Mouse (Mus musculus): ENCODE results near the gene Ppp6c. TPM values are rescaled to one million over a fixed set of nuclear protein-coding genes. Genes with fewer than 3 reads are reported as not detected.

The Ppp6c gene
- polyA plus RNA-seq, 1 experiment from 2014 or later: 79.8 TPM

DNA sequence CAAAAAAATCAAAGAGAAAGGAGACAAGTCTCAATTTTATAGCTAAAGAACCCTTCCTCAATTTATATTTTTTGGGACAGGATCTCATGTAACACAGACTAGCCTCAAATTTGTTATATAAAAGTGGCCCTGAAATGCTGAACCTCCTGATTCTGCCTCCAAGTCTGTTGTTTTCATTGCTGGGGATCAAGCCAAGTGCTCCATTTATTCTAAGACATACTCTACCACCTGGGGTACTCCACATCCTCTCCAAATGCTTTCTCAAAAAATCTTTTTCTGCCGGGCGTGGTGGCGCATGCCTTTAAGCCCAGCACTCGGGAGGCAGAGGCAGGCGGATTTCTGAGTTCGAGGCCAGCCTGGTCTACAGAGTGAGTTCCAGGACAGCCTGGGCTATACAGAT, 6.2 kb downstream of the Ppp6c start:
- DNase-seq (no peak), ATAC-seq (ENCODE audit: insufficient read depth) (no peak)
- no peak for TF ChIP-seq CTCF (IDR thresholded peaks at IDR 0.05; ENCODE audit: low read depth)
- H3K4me2 ChIP-seq: no peak overlapping the region
- 0 out of 2 replicates have a peak, but pooled peaks cover 10% of the 10 kb centered on the region for H3K4me1 ChIP-seq (ENCODE audit: insufficient read depth)
- 94% methylated on average over 6 of the region's 6 CpGs for WGBS
- no peak overlapping the region for H3K27ac ChIP-seq (ENCODE audit: low read depth)
- H3K9me3 ChIP-seq (ENCODE audit: low read depth, low read length): no peaks in the 10 kb centered on the region
- H3K27me3 ChIP-seq (ENCODE audit: insufficient read depth, low read length): no peaks in the 10 kb centered on the region
- no peak overlapping the region for H3K9ac ChIP-seq
- H3K4me3 ChIP-seq (ENCODE audit: low read depth, low read length): no peak overlapping the region
- H3K36me3 ChIP-seq (ENCODE audit: insufficient read depth): no peaks in the 10 kb centered on the region

GRCm38 (mm10) chr2:39219034-39219433, 7.2 kb downstream of the Ppp6c start:
- Histone ChIP-seq H3K9me3 (ENCODE audit: low read depth, low read length) (no peaks in the 10 kb centered on the region), H3K36me3 (ENCODE audit: insufficient read depth) (no peaks in the 10 kb centered on the region), H3K4me2 (no peak overlapping the region), H3K4me1 (ENCODE audit: insufficient read depth) (0 out of 2 replicates have a peak, but pooled peaks cover 2% of the 10 kb centered on the region), H3K9ac (no peak overlapping the region), H3K27me3 (ENCODE audit: insufficient read depth, low read length) (no peaks in the 10 kb centered on the region), H3K4me3 (ENCODE audit: low read depth, low read length) (no peak overlapping the region), H3K27ac (ENCODE audit: low read depth) (no peak overlapping the region)
- ATAC-seq (ENCODE audit: insufficient read depth) (no peak), DNase-seq (no peak)
- TF ChIP-seq CTCF (IDR thresholded peaks at IDR 0.05; ENCODE audit: low read depth): no peak
- 71% methylated on average over 3 of the region's 3 CpGs for WGBS

GRCm38 (mm10) chr2:39217150-39217549, 9.1 kb downstream of the Ppp6c start:
- Histone ChIP-seq H3K27me3 (ENCODE audit: insufficient read depth, low read length) (no peaks in the 10 kb centered on the region), H3K4me3 (ENCODE audit: low read depth, low read length) (no peak overlapping the region), H3K9me3 (ENCODE audit: low read depth, low read length) (no peaks in the 10 kb centered on the region), H3K4me1 (ENCODE audit: insufficient read depth) (no peaks in the 10 kb centered on the region), H3K36me3 (ENCODE audit: insufficient read depth) (no peaks in the 10 kb centered on the region), H3K4me2 (no peak overlapping the region), H3K9ac (no peak overlapping the region), H3K27ac (ENCODE audit: low read depth) (no peak overlapping the region)
- DNase-seq (no peak), ATAC-seq (ENCODE audit: insufficient read depth) (no peak)
- 95% methylated on average over 4 of the region's 4 CpGs for WGBS
- no peak for TF ChIP-seq CTCF (IDR thresholded peaks at IDR 0.05; ENCODE audit: low read depth)

GRCm38 (mm10) chr2:39210738-39211137, 15.5 kb downstream of the Ppp6c start:
- peaks cover 17% of the 10 kb centered on the region; the same call in 1 of the 2 replicates for H3K36me3 ChIP-seq (ENCODE audit: insufficient read depth)
- ATAC-seq (ENCODE audit: insufficient read depth): no peak
- 83% methylated on average over 4 of the region's 4 CpGs for WGBS
- H3K27ac ChIP-seq (ENCODE audit: low read depth): no peak overlapping the region
- H3K27me3 ChIP-seq (ENCODE audit: insufficient read depth, low read length): no peaks in the 10 kb centered on the region
- DNase-seq: no peak
- H3K4me1 ChIP-seq (ENCODE audit: insufficient read depth): no peaks in the 10 kb centered on the region
- TF ChIP-seq CTCF (IDR thresholded peaks at IDR 0.05; ENCODE audit: low read depth): no peak
- no peak overlapping the region for H3K4me2 ChIP-seq
- H3K9me3 ChIP-seq (ENCODE audit: low read depth, low read length): no peaks in the 10 kb centered on the region
- H3K9ac ChIP-seq: no peak overlapping the region
- H3K4me3 ChIP-seq (ENCODE audit: low read depth, low read length): no peak overlapping the region

DNA sequence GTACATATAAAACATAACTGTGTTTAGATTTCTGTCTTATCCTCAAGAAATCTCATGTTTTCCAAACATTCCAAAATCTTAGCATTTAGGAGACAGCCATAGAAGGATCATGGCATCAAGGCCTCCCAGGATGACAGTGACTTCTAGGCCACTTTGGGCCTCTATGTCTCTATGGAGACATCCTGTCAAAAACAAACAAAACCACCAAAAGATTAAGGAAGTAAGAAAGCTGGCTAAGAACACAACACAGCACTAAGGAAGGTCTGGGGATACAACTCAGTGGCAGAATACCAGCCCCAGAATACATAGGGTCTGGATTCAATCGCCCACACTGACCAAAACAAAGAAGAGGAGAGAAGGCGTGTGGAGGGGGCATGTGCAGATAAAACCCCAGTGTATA, 22.9 kb downstream of the Ppp6c start:
- no peaks in the 10 kb centered on the region for H3K9me3 ChIP-seq (ENCODE audit: low read depth, low read length)
- H3K9ac ChIP-seq: no peak overlapping the region
- H3K4me1 ChIP-seq (ENCODE audit: insufficient read depth): no peaks in the 10 kb centered on the region
- DNase-seq: no peak
- no peak for TF ChIP-seq CTCF (IDR thresholded peaks at IDR 0.05; ENCODE audit: low read depth)
- H3K36me3 ChIP-seq (ENCODE audit: insufficient read depth): peaks cover 32% of the 10 kb centered on the region; the same call in 1 of the 2 replicates
- H3K4me2 ChIP-seq: no peak overlapping the region
- ATAC-seq (ENCODE audit: insufficient read depth): no peak
- no peak overlapping the region for H3K4me3 ChIP-seq (ENCODE audit: low read depth, low read length)
- no peaks in the 10 kb centered on the region for H3K27me3 ChIP-seq (ENCODE audit: insufficient read depth, low read length)
- WGBS: 98% methylated on average over 2 of the region's 2 CpGs
- H3K27ac ChIP-seq (ENCODE audit: low read depth): no peak overlapping the region

DNA sequence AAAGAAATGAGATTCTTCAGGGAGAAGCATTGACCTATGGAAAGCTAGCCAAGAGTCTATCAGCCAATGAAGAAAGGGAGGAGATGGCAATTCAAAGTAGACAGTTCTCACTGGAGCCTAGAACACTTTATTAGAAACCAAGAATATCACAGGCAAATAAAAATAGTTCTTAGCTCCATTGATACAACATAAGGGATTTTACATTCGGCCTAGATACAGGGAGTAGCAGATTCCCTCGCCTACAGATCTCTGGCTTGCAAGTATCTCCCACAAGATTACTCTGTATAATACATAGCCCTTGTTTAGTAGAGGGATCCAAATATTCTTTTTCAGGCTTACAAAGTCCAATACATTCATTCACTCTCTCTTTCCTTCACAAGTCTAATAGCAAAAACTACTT, 31.4 kb downstream of the Ppp6c start:
- H3K27me3 ChIP-seq (ENCODE audit: insufficient read depth, low read length): no peaks in the 10 kb centered on the region
- no peaks in the 10 kb centered on the region for H3K9me3 ChIP-seq (ENCODE audit: low read depth, low read length)
- TF ChIP-seq CTCF (IDR thresholded peaks at IDR 0.05; ENCODE audit: low read depth): no peak
- no peak overlapping the region for H3K9ac ChIP-seq
- H3K4me2 ChIP-seq: no peak overlapping the region
- no peak for DNase-seq
- no peak overlapping the region for H3K4me3 ChIP-seq (ENCODE audit: low read depth, low read length)
- no peak overlapping the region for H3K27ac ChIP-seq (ENCODE audit: low read depth)
- H3K36me3 ChIP-seq (ENCODE audit: insufficient read depth): peaks cover 26% of the 10 kb centered on the region; the same call in 1 of the 2 replicates
- H3K4me1 ChIP-seq (ENCODE audit: insufficient read depth): no peaks in the 10 kb centered on the region
- ATAC-seq (ENCODE audit: insufficient read depth): no peak
- WGBS: 96% methylated on average over 2 of the region's 2 CpGs

DNA sequence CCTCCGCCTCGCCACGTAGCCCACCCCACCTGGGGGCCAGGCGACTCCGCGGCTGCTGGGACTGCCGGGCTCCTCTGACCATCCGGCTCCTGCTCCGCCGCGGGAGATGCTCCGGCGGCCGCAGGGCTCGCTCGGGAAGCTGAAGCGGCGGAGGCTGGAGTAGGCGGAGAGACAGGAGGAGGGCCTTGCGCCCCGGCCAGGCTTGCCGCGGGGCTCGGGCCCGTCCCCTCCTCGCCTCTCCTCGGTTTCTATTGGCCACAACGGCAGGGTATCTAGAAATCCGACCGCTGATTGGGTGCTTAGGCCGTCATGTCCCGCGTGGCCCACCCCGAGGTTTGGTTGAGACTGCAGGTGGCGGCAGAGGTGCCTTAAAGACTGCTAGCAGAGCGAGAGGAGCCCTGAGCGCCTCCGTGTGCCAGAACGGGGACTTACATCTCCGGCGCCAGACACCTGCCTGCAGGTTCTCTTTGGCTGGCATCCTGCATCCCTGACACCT, 35.6 kb downstream of the Ppp6c start, which contains the start of gene Scai:
Scai (minus strand) TSS at position 174 of the 496 bp plus-strand sequence.
- Histone ChIP-seq H3K27ac (ENCODE audit: low read depth) (peak within 1 kb of the TSS; percentile 96), H3K9me3 (ENCODE audit: low read depth, low read length) (no peaks in the 10 kb centered on the region), H3K27me3 (ENCODE audit: insufficient read depth, low read length) (no peaks in the 10 kb centered on the region), H3K36me3 (ENCODE audit: insufficient read depth) (peaks cover 5% of the 10 kb centered on the region; the same call in 1 of the 2 replicates), H3K9ac (peak within 1 kb of the TSS; percentile 84), H3K4me2 (peak within 1 kb of the TSS; percentile 87), H3K4me3 (ENCODE audit: low read depth, low read length) (peak within 1 kb of the TSS; percentile 86), H3K4me1 (ENCODE audit: insufficient read depth) (peaks cover 5% of the 10 kb centered on the region; the same call in 1 of the 2 replicates)
- ATAC-seq (ENCODE audit: insufficient read depth) (peak; percentile 100), DNase-seq (peak; percentile 98)
- WGBS: under 1% methylated on average over 41 of the region's 41 CpGs
- peak; percentile 90 for TF ChIP-seq CTCF (IDR thresholded peaks at IDR 0.05; ENCODE audit: low read depth)
